Mouse (Mus musculus): ENCODE results near the gene Cxxc4. TPM values are rescaled to one million over a fixed set of nuclear protein-coding genes. Genes with fewer than 3 reads are reported as not detected.

Cxxc4 gene
- polyA plus RNA-seq (2017; shearing (Covaris generic)), result not detected

DNA sequence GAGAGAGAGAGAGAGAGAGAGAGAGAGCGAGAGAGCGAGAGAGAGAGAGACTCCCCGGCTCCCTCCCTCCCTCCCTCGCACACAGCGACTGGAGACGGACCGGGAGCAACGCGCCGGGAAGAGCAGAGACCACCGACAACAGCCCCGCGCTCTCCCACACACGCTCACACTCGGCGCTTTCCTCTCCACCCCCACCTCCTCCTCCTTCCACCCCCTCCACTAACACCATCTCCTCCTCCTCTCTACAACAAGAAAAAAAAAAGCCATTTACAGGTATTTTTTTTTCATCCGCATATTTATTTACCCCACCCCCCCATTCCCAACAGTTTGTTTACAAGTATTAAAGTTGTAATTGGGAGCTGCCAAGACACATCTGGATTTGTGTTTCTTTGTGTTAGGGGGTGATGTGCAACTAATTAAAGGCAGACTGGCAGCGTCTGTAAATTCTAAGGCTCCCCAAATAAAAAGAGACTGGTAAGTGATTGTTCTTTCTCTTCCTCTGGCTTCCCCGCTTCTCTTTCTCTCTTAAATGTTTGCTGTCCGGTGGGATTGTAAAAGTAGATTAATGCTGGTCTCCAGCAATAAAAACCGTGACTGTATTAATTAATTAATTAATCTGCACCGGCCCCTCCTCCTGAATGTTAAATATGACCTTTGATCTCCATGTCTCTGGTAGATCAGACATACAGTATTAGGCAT, at the start of gene Cxxc4:
TSS of gene Cxxc4 (plus strand) at position 71 of the 699 bp plus-strand sequence.

